Mouse (Mus musculus): Measurements from ENCODE around the gene Ren1.

Ren1 gene

GRCm38 (mm10) chr1:133344357-133344756, 6.0 kb upstream of the Ren1 start:
- no peak for ATAC-seq (ENCODE audit: low TSS enrichment)

- ATAC-seq (ENCODE audit: low TSS enrichment): no peak
Measured at GRCm38 (mm10) chr1:133346531-133346930, 3.8 kb upstream of the Ren1 start.

- ATAC-seq (ENCODE audit: low TSS enrichment): no peak
Measured at GRCm38 (mm10) chr1:133347226-133347625, 3.1 kb upstream of the Ren1 start.

- ATAC-seq (ENCODE audit: low TSS enrichment): no peak
Measured at GRCm38 (mm10) chr1:133347693-133348520, 2.4 kb upstream of the Ren1 start.

- ATAC-seq (ENCODE audit: low TSS enrichment): no peak
Measured at GRCm38 (mm10) chr1:133351762-133352161, 1.5 kb downstream of the Ren1 start.

GRCm38 (mm10) chr1:133353371-133353809, 3.1 kb downstream of the Ren1 start:
- peak; percentile 84 for ATAC-seq (ENCODE audit: low TSS enrichment)

GRCm38 (mm10) chr1:133355469-133355868, 5.2 kb downstream of the Ren1 start:
- no peak for ATAC-seq (ENCODE audit: low TSS enrichment)

- ATAC-seq (ENCODE audit: low TSS enrichment): no peak
Measured at GRCm38 (mm10) chr1:133355912-133356311, 5.6 kb downstream of the Ren1 start.

GRCm38 (mm10) chr1:133356330-133356729, 6.0 kb downstream of the Ren1 start:
- ATAC-seq (ENCODE audit: low TSS enrichment): no peak

- ATAC-seq (ENCODE audit: low TSS enrichment): no peak
Measured at GRCm38 (mm10) chr1:133361006-133361405, 10.7 kb downstream of the Ren1 start.

- no peak for ATAC-seq (ENCODE audit: low TSS enrichment)
Measured at GRCm38 (mm10) chr1:133362103-133362502, 11.8 kb downstream of the Ren1 start.

- ATAC-seq (ENCODE audit: low TSS enrichment): peak; percentile 56
Measured at GRCm38 (mm10) chr1:133363276-133364021, 13.1 kb downstream of the Ren1 start, which contains the start of gene Etnk2. Gene Etnk2, plus strand, starts transcription at chr1:133363572.

GRCm38 (mm10) chr1:133364022-133364630, 13.8 kb downstream of the Ren1 start:
- 0 out of 2 replicates have a peak, but pooled peaks have one; percentile 3 for ATAC-seq (ENCODE audit: low TSS enrichment)

GRCm38 (mm10) chr1:133364890-133365289, 14.6 kb downstream of the Ren1 start:
- no peak for ATAC-seq (ENCODE audit: low TSS enrichment)

GRCm38 (mm10) chr1:133366951-133367605, 16.8 kb downstream of the Ren1 start:
- ATAC-seq (ENCODE audit: low TSS enrichment): peak; percentile 4; the same call in 1 of the 2 replicates

GRCm38 (mm10) chr1:133367606-133368488, 17.5 kb downstream of the Ren1 start:
- ATAC-seq (ENCODE audit: low TSS enrichment): 0 out of 2 replicates have a peak, but pooled peaks have one; percentile 7

GRCm38 (mm10) chr1:133368644-133369043, 18.3 kb downstream of the Ren1 start:
- peak; percentile 55 for ATAC-seq (ENCODE audit: low TSS enrichment)

- ATAC-seq (ENCODE audit: low TSS enrichment): no peak
Measured at GRCm38 (mm10) chr1:133370352-133370751, 20.0 kb downstream of the Ren1 start.

GRCm38 (mm10) chr1:133371431-133371830, 21.1 kb downstream of the Ren1 start:
- ATAC-seq (ENCODE audit: low TSS enrichment): no peak

- ATAC-seq (ENCODE audit: low TSS enrichment): no peak
Measured at GRCm38 (mm10) chr1:133372113-133372512, 21.8 kb downstream of the Ren1 start.
